Mouse (Mus musculus) heart, postnatal 0 days (tissue): ENCODE measurements around the gene Ubash3b. TPM values are rescaled to one million over a fixed set of nuclear protein-coding genes. Genes with fewer than 3 reads are reported as not detected.
A peak's percentile ranks its signal among the peaks of the same experiment; 100 is the strongest.

Source experiments
- ATAC-seq: fragments of 200-750 bp; cut with Nextera tagmentation; 2 replicates; pipeline ENCODE4 v1.8.0; 2017; ENCODE audit warnings: low read depth, moderate number of reproducible peaks, moderate library complexity; ENCODE audit not compliant: insufficient read depth
- DNase-seq: peaks from one replicate; pipeline ENCODE4 v3.0.0-alpha.2; 2016; ENCODE audit warnings: low spot score
- H3K27ac ChIP-seq: fragments of 300-500 bp; sonication (generic); 2 replicates; pipeline ENCODE4 v1.5.1; 2014; ENCODE audit warnings: low read depth, mild to moderate bottlenecking
- H3K27me3 ChIP-seq: fragments of 300-500 bp; sonication (generic); 2 replicates; pipeline ENCODE4 v1.6.1; 2014; ENCODE audit warnings: low read length, mixed read lengths; ENCODE audit not compliant: control insufficient read depth, insufficient read depth
- H3K36me3 ChIP-seq: fragments of 300-500 bp; sonication (generic); replicated peaks from 2 replicates; pipeline ENCODE4 v1.6.1; 2014; ENCODE audit warnings: low read length, mixed read lengths; ENCODE audit not compliant: control insufficient read depth, insufficient read depth
- H3K4me1 ChIP-seq: fragments of 300-500 bp; sonication (generic); 2 replicates; pipeline ENCODE4 v1.6.1; 2014; ENCODE audit warnings: antibody characterized with exemption; ENCODE audit not compliant: control insufficient read depth, insufficient read depth
- H3K4me2 ChIP-seq: fragments of 300-500 bp; sonication (generic); 2 replicates; pipeline ENCODE4 v1.6.1; 2014; ENCODE audit warnings: low read depth, mild to moderate bottlenecking, low read length, moderate library complexity
- H3K4me3 ChIP-seq: fragments of 300-500 bp; sonication (generic); 2 replicates; pipeline ENCODE4 v1.5.1; 2014; ENCODE audit warnings: low read depth, low read length
- H3K9ac ChIP-seq: fragments of 300-500 bp; sonication (generic); replicated peaks from 2 replicates; pipeline ENCODE4 v1.6.1; 2014; ENCODE audit warnings: low read depth, low read length, mixed read lengths
- H3K9me3 ChIP-seq: fragments of 300-500 bp; sonication (generic); replicated peaks from 2 replicates; pipeline ENCODE4 v1.6.1; 2016; ENCODE audit warnings: low read length; ENCODE audit not compliant: control insufficient read depth
- CTCF ChIP-seq: IDR thresholded peaks from 2 replicates; pipeline ENCODE4 v1.5.1; 2016; ENCODE audit warnings: antibody characterized with exemption, control low read depth, low read depth
- EP300 ChIP-seq: IDR thresholded peaks from 2 replicates; pipeline ENCODE4 v1.6.1; 2016; ENCODE audit warnings: antibody characterized with exemption, low read depth
- WGBS: fragments of 180-500 bp; shearing (Covaris S2); extraction: QIAGEN DNeasy Blood & Tissue Kit; methylation state at CpG from one replicate; pipeline ENCODE4 v1.1.7; 2014; 5-methylcytosine and 5-hydroxymethylcytosine counted together
- polyA plus RNA-seq: library from polyadenylated mRNA; unstranded; fragments of >200 nt; fragmentation: Nextera tagmentation; extraction: Ambion mirVana; gene quantifications from 2 replicates; pipeline ENCODE4 v1.2.1, GENCODE M21; 2015
- total RNA-seq: library from RNA; depleted of rRNA; stranded (reverse); fragments of >200 nt; gene quantifications from 2 replicates; pipeline ENCODE4 v1.2.3, GENCODE M21; 2014; ENCODE audit warnings: low replicate concordance

Gene Ubash3b
- total and polyA plus RNA-seq, 2 experiments from 2014 or later: 4.0 to 6.6 TPM

DNA sequence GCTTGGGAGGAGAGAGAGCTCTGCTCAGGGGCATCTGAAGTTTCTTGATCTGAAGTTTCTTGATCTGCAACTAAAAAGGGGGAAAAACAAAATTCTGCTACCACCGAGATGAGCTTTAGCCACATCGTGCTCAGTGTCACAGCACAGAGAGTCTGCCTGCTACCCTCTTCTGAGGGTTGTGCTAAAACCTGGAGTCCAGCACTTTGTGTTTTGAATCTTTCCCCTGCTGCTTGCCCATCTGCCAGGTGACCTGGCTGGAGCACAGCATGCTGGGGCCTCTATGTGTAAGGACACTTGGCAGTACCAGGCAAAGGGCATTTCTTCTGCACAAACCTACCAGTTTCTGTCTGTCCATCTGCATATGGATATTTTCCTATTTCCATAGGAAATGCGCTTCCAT, 177.2 kb downstream of the Ubash3b start:
- no peak overlapping the region for H3K9ac ChIP-seq
- no peak overlapping the region for H3K27ac ChIP-seq
- no peaks in the 10 kb centered on the region for H3K36me3 ChIP-seq
- no peak overlapping the region for H3K4me2 ChIP-seq
- no peak overlapping the region for H3K4me3 ChIP-seq
- TF ChIP-seq CTCF: no peak
- no peak for TF ChIP-seq EP300
- no peaks in the 10 kb centered on the region for H3K27me3 ChIP-seq
- H3K4me1 ChIP-seq: no peaks in the 10 kb centered on the region
- DNase-seq (no peak), ATAC-seq (no peak)
- H3K9me3 ChIP-seq: no peaks in the 10 kb centered on the region
- WGBS: 60% methylated on average over 3 of the region's 3 CpGs

DNA sequence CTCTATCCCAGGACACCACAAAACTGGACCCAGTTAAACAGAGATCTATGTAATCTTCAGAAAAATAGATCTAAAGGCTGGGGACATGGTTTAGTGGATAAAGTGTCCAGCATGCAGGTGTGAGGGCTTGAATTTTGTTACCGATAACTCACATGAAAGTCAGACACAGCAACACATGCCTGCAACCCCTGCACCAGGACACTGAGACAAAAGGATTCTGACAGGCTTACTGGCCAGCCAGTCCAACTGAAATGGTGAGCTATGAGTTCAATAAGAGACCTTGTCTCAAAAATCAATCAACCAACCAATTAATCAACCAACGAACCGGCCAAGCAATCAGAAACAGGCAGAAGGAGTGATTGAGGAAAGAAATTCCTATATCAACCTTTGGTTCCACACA, 177.7 kb downstream of the Ubash3b start:
- no peak overlapping the region for H3K9ac ChIP-seq
- H3K27ac ChIP-seq: no peak overlapping the region
- TF ChIP-seq EP300 (no peak), CTCF (no peak)
- H3K4me2 ChIP-seq: no peak overlapping the region
- H3K9me3 ChIP-seq: no peaks in the 10 kb centered on the region
- no peak for ATAC-seq
- WGBS: 73% methylated on average over 3 of the region's 3 CpGs
- H3K36me3 ChIP-seq: no peaks in the 10 kb centered on the region
- no peak overlapping the region for H3K4me3 ChIP-seq
- no peaks in the 10 kb centered on the region for H3K4me1 ChIP-seq
- no peak for DNase-seq
- H3K27me3 ChIP-seq: no peaks in the 10 kb centered on the region

DNA sequence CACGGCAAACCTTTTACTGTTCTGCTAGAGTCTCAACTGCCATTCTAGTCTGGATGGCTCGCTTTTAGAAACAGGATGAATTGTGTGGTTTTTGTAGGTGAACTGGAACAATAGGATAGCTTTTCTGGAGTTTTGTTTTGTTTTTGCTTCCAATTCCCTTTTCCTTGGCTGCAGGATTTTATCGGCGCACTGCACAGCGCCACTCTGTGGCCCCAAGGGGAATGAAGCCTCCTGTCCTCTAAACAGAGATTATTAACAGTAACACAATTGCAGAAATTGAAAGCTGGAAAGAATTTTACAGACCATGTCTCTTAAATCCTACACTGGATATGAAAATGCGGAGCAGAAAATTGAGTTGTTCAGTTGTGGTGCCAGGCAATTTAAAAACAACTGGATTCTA, 179.0 kb downstream of the Ubash3b start:
- ATAC-seq: no peak
- peak; percentile 36 for DNase-seq
- no peak overlapping the region for H3K9ac ChIP-seq
- 30% methylated on average over 6 of the region's 6 CpGs for WGBS
- H3K27ac ChIP-seq: no peak overlapping the region
- no peak overlapping the region for H3K4me3 ChIP-seq
- H3K27me3 ChIP-seq: no peaks in the 10 kb centered on the region
- no peaks in the 10 kb centered on the region for H3K4me1 ChIP-seq
- TF ChIP-seq EP300: no peak
- TF ChIP-seq CTCF: peak; percentile 69
- no peak overlapping the region for H3K4me2 ChIP-seq
- no peaks in the 10 kb centered on the region for H3K9me3 ChIP-seq
- no peaks in the 10 kb centered on the region for H3K36me3 ChIP-seq

DNA sequence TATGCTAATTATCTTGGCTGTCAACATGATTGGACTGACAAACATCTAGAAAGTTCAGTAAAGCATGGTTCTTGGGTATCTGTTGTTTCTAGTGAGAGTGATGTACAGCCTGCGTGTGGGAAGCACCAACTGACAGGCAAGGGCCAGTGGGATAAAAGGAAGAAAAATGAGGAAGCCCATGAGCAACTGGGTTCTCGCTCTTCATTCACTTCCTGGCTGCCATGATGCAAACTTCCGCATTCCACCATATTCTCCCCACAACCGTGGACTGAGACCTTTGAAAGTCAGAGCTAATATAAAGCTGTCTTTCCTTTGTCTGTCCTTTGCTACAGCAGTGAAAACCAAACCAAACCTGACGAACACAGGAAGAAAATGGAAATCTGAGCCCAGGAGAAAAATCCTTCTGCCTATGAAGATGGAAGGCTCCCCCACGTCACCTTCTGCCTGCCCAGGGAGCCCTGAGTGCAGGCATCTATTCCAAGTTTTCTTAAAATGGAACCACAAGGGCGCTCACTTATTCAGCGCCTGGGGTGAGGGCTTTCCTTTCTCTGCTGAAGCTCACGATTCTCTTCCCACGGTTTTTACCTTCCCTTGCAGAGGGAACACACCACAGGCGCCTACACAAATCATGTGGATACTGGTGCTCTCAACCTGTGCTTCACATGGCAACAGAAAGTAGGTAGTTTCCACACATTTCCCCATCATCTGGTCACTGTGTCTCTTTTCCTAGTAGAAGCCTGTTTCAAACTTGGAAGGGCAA, 187.3 kb downstream of the Ubash3b start:
- Histone ChIP-seq H3K27ac (no peak overlapping the region), H3K9me3 (no peaks in the 10 kb centered on the region), H3K27me3 (no peaks in the 10 kb centered on the region), H3K36me3 (no peaks in the 10 kb centered on the region), H3K4me1 (no peaks in the 10 kb centered on the region), H3K9ac (no peak overlapping the region), H3K4me3 (no peak overlapping the region), H3K4me2 (no peak overlapping the region)
- ATAC-seq (no peak), DNase-seq (no peak)
- WGBS: 69% methylated on average over 11 of the region's 11 CpGs
- TF ChIP-seq CTCF (no peak), EP300 (no peak)

DNA sequence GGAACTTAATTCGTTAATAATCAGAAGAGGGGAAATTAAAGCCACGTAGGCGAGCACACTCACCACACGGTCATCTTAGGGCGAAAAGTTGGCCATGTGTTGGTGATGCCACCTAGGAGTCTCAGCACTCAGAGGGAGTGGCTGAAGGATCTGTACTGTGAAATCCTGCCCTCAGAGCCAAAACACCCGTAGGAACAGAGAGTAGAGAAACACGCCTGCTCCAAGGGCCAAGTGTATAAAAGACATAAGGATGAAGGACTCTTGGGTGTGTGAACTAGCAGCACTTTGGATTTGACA, 197.1 kb downstream of the Ubash3b start:
- peaks cover 34% of the 10 kb centered on the region for H3K27me3 ChIP-seq
- TF ChIP-seq CTCF (no peak), EP300 (no peak)
- 23% methylated on average over 7 of the region's 7 CpGs for WGBS
- peak overlapping the region; percentile 64 for H3K4me2 ChIP-seq
- peak overlapping the region; percentile 43 for H3K4me3 ChIP-seq
- H3K9me3 ChIP-seq: no peaks in the 10 kb centered on the region
- DNase-seq (no peak), ATAC-seq (no peak)
- H3K27ac ChIP-seq: no peak overlapping the region
- H3K36me3 ChIP-seq: no peaks in the 10 kb centered on the region
- no peak overlapping the region for H3K9ac ChIP-seq
- peaks cover 7% of the 10 kb centered on the region; the same call in 1 of the 2 replicates for H3K4me1 ChIP-seq
